Mouse (Mus musculus): Measurements from ENCODE around the gene Tmppe.

DNA sequence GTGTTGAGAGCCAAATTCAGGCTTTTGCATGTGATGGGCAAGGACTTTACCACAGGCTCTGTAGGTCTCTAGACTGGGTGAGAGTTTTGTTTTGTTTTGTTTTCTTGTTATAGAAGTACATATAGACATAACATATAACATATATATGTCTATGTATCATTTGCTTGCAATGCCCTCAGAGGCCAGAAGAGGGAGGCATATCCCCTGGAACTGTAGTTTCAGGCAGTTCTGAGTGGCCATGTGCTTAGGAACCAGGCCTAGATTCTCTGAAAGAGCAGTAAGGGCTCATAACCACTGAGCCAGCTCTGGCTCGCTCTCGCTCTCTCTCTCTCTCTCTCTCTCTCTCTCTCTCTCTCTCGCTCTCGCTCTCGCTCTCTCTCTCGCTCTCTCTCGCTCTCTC, 17.3 kb downstream of the Tmppe start:
- TF ChIP-seq CTCF (IDR thresholded peaks at IDR 0.05) (peak; percentile 79), EP300 (IDR thresholded peaks at IDR 0.05) (no peak)

Measured in lung, postnatal 0 days (tissue).